Mouse (Mus musculus) spleen, adult 18-20 months (tissue): ENCODE data around the gene Haus5.
A peak's percentile ranks its signal among the peaks of the same experiment; 100 is the strongest.

Experiments used
- DNase-seq, 2 experiments: peaks; one replicate each; pipeline ENCODE4 v3.0.0; 2022; ENCODE audit warnings: mixed read lengths in 2 of 2

Gene Haus5

DNA sequence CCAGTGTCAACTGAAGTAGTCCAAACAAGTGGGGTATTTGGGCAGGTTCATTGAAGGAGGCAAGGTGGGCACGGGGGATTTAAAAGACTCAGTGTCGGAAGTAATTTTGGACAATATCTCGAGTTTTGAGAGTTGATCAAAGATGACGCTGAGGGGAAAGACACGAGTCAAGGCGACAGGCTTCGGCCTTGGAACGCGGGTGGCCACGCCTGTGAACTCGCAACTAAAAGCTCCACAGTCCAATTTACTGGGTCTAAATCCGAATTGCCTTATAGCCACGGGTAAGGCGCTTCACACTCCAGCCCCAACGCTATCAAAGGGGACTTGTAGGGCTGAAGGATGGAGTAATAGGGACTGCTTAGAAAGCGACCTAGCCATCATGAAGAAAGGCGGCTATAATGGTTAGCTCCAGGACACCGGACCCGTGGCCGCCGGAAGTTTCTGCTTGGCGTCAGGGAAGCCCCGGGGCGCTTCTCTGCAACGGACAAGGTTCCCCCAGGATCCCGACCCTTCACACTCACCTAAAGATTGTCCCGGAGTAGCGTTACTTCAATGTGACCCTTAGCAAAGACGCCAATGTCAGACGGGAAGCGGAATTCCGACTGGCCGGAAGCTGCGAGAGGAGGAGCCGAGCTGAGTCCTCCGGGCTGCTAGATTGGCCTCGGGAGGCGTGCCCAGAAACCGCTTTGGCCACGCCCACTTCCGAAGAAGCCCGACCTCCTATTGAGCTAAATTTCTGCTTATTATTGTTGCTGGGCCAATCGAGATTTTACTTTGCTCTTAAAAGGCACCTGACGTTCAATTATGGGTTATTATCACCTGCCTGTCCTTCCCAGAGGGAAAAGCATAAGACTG is 39.0 kb downstream of the Haus5 start, which contains the start of gene Cox6b1:
Cox6b1 (minus strand) TSS at position 622 of the 855 bp plus-strand sequence.
- DNase-seq = peak; percentile 74 to 83

DNA sequence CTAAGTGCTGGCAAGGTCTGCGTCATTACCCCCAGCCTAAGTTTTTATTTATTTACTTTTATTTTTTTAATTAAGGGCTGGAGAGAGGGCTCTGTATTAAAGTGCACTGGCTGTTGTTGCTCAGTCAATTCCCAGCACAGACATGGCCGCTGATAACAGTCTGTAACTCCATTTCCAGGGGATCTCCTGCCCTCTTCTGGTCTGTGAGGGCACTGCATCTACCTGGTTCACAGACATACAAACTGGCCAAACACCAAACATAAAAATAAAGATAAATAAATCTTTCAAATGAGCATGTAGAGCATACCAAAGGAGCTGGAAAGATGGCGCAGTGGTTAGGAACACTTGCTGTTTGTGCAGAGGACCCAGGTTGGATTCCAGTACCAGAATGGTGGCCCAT is 45.6 kb downstream of the Haus5 start:
- DNase-seq = peak in 1 of 2 experiments; percentile 39

DNA sequence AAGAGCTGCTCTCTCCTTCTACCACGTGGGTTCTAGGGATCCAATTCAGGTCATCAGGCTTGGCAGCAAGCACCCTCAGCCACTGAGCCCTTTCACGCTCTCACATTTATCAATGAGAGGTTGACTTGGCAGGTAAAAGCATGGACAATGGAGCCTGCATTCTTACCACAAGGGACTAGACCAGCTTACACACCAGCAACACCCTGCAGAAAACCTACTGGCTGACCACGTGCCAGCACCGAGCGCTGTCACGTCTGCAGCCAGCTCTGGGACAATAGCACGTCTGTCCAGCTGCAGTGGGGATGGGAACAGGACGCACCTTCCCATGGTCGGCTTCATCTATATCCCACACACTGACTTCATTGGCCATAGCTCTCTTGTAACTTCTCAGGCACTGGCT is 46.1 kb downstream of the Haus5 start:
- DNase-seq = no peak

DNA sequence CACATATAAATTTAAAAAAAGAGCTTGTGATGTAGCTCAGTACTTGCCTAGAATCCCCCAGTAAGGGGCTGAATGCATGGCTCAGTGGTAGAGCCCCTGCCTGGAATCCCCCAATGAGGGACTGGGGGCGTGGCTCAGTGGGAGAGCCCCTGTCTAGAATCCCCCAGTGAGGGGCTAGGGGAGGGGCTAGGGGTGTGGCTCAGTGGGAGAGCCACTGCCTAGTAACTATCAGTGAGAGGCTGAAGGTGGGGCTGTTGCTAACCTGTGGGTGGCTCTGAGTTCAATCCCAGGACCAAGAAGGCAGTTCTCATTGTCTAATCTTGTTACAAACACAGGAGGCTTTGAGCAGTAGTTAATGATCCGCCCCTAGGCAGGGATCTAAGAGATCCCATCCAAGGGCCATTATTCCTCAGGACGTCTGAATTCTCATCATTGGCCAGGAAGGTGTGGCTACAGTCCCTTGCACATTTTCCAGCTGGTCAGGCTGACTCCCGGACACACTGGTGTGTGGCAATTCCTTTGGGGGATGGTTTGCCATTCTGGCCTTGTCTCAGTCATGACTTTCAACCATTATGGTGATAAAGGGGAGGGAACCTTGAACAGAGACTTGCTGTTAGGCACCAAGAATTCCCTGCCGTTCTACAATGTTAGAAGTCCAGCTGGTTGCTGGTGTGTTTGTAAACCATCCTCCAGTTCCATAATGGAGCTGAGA is 49.6 kb downstream of the Haus5 start:
- no peak for DNase-seq

DNA sequence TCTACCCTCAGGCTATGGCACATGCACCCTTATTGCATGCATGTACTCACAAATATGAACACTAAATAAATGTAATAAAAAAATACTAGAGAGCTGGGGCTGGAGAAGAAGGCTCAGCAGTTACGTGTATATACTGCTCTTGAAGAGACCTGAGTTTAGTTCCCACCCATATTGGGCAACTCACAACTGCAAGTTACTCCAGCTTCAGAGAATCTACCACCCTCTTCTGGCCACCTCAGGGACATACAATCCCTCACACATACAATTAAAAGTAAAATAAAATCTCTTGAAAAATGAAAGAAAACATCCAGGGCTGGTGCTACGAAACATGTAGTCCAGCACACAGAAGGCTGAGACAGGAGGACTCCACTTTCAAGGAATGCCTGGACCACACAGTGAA is 50.3 kb downstream of the Haus5 start:
- DNase-seq = no peak

DNA sequence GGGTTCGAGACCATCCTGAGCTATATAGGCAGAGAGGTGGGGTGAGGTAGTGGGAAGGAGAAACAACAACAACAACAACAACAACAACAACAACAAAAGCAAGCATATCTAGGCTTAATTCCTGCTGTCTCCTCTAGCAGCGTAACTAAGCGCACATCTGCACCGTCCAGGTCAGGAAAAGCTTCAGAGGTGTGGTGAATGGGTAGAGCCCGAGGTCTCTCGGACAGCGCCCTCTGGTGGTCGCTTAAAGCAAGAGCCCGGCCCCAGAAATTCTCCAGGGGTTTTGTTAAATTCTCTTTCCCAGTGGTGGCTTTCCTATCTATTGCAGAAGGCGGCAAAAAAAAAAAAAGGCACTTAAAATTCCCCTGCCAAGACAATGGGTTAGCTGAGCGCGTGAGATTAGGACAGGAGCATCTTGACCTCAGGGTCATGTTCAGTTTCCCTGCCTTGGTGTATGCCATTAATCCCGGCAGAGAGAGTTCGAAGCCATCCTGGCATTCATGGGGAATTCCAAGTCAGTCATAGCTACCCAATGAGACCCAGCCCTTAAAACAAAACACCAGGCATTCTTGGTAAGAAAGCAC is 51.2 kb downstream of the Haus5 start:
- DNase-seq = peak; percentile 34 to 66

DNA sequence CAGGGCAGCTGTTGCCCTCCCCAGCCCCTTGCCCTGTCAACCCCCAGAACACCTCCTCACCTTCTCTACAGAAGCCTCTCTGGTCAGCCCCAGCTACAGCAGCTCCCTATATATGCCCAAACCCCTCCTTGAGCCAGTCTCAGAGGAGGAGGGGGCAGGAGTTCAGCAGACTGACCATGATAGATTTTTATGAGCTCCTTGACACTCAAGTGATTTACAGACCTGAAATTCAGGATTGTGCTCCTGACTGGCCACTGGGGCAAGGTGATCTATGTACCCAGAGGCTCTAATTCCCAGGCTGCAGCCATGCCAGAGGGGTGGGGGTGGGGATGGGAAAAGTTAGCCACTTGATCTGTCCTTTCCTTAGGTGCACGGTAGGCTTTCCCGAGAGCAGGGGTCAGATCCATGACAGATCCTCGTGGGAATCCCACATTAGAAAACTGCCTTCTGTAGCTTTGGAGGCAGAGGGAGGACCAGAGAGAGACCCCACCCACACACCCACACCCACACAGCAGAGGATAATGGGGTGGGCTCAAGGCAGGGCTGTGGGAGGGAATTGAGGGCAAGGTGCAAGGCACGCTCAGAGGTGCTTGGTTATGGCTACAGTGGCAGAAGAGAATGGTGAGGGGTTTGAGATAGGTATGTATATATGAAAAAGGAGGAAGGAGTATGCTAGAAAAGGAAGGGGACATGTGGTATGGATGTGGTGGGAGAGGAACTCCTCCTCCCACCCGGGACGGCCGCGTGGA is 52.0 kb downstream of the Haus5 start, which contains the start of gene Upk1a:
Upk1a (minus strand) TSS at position 194 of the 749 bp plus-strand sequence.
- no peak for DNase-seq

DNA sequence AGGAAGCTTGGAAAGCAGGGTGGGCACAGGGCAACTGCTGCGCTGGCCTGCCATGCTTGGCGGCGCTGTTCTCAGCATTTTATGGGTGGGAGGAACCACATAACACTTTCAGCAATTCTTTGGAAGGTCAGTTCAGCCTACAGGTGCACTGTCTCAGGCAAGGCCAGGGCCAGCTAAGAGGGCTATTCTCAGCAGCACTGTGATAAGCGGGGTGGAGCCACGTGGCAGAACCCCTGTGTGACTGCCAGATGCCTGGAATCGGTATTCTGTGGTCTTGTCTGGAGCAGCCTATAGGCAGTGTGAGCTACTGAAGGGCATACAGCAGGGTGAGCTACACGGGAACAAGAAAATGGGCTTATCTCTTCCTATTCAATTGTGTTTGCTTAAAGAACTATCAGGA is 54.8 kb downstream of the Haus5 start:
- no peak for DNase-seq

DNA sequence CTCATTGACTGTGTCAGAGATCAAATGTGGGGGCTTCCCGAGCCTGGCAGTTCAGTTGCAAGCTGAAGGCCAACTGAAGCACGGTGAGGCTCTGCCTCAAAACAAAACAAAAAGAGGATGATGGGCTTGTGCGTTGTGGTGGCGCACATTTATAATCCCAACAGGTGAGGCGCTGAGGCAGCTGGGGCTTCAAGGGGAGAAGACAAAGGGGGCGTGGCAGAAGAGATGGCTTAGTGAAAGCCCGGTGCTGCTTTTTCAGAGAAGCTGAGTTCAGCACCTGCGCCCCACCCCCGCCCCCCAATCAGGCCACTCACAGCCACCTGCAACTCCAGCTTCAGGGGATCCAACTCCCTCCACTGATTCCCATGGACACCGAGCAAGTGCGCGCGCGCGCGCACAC is 56.3 kb downstream of the Haus5 start:
- DNase-seq = no peak

DNA sequence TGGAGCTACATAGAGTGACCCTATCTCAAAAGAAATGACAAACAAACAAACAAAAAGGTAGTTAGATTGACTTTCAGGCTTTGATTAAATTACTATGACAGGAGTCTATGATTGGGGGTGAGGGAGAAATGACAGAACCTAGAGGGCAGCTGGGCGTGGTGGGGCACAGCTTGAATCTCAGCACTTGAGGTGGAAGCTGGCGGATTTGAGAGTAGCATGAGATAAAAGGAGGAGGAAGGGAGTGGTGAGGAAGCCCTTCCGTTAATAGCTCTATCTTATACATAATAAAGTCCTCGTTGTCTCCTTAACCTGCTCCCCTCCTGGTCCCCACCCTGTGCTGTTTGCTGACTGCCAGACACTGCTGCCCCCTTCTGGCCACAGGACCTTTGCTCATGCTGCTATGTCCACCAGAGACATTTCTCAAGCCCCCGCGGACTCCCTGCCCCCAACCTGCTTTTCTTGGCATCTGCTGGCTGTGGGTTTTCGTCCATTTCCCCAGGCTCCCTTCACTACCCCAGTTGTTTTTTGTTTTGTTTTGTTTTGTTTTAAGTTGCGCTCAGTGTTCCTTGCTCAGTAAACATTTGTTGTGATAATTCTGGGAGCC is 57.0 kb downstream of the Haus5 start:
- peak; percentile 45 to 70 for DNase-seq

DNA sequence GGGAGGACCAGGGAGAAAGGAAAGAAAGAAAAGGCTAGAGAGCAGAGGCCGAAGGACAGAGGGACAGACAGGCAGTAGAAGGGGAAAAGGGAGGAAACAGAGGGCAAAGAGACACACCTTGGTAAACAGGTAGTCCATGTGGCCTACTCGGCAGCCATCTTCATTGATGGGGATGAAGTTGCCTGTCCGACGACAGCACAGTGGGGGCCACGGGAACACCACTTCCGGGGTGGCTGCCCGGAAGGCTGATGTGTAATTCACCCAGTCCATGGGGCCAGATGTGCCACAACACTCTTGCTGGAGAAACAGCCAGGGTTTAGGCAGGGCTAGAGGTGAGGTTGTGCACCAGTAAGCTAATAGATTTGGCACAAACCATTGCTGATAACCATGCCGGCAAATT is 59.9 kb downstream of the Haus5 start:
- no peak for DNase-seq

DNA sequence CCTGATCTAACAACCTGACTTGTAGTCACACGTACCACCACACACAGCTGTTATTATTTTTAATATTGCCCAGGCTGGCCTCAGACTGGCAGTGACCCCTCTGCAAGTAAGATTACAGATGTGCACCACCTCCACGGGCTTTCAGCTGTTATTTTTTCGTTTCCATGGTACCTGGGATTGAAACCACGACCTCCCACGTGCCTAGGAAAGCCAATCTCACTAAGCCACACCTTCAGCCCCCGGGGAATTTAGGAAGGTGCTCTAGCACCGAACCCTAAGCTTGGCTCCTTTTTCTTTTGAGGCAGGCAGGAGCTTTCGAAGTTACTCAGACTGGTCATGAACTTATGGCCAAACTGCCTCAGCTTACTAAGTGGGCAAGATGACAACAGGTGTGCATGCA is 60.4 kb downstream of the Haus5 start:
- no peak for DNase-seq
